Mouse (Mus musculus) heart, postnatal 0 days (tissue): ENCODE measurements around the gene P2ry10.

Experiments used
- CTCF ChIP-seq: IDR thresholded peaks from 2 replicates; pipeline ENCODE4 v1.5.1; 2016; ENCODE audit warnings: antibody characterized with exemption, control low read depth, low read depth
- EP300 ChIP-seq: IDR thresholded peaks from 2 replicates; pipeline ENCODE4 v1.6.1; 2016; ENCODE audit warnings: antibody characterized with exemption, low read depth

DNA sequence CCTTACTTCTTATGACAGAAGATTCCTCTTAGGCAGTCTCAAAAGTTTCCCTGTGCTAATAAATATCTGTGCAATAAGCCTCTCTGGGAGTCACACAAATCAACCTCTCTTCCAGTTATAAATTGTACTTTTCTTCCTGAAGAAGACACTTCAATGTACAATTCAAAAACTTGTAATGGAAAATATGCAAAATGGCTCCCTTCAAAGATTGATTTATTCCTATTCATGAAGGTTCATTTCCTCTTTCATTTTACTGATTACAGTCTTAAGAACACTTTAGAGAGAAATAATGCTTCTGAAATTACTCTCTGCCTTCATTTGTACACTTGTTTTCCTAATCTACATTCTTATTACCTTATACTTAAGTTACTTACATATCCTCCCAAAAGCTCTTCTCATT lies 4.0 kb upstream of the P2ry10 start:
- no peak for TF ChIP-seq CTCF
- no peak for TF ChIP-seq EP300
